Mouse (Mus musculus) left cerebral cortex, adult 11 months (tissue): ENCODE measurements at regions not wholly inside any gene's neighbourhood (a gene's known extent, or its start where the extent isn't known, plus 50 kb on each side); places are given as distances from the start of the nearest gene placed in this dataset.

Experiments used
- DNase-seq: peaks from one replicate; pipeline ENCODE4 v3.0.0; 2022; ENCODE audit warnings: low spot score

GRCm38 (mm10) chr16:93066821-93067220, 240.9 kb upstream of the Runx1 start:
- DNase-seq, result no peak

DNA sequence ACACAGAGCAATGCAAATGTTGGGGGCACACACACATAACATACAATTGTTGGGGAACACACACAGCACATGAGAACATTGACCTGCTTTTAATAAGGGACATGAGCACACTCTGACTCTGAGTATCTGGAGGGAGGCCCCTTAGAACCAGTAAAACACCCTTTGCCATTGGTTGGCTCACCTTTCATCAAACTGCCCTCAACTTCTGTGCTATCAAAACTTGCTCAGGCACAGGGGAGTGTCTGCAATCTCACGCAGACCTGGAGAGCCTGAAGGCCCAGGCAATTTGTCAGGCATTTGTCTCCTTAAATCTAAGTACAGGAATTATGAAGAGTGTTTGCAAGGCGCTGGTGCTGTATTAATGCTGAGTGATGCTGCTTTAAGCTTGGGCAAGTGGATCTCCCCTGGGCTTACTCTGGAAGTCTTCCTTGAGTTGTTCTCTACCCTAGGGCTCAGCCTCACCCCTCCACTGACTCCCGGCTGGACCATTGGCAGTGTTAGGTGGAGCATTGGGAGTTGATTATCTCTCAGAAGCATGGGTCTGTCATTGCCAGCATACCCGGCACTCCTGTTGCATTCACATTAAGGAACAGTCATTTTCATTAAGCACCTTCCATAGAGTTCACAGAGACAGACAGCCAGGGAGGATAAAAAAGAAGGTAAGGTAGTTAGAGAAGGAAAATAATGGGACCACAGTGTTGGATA, 235.7 kb upstream of the Runx1 start:
- DNase-seq, result no peak

GRCm38 (mm10) chr16:93056295-93056694, 230.3 kb upstream of the Runx1 start:
- DNase-seq, result no peak

- DNase-seq, result no peak
These were observed 229.6 kb upstream of the Runx1 start for GRCm38 (mm10) chr16:93055545-93055944.

DNA sequence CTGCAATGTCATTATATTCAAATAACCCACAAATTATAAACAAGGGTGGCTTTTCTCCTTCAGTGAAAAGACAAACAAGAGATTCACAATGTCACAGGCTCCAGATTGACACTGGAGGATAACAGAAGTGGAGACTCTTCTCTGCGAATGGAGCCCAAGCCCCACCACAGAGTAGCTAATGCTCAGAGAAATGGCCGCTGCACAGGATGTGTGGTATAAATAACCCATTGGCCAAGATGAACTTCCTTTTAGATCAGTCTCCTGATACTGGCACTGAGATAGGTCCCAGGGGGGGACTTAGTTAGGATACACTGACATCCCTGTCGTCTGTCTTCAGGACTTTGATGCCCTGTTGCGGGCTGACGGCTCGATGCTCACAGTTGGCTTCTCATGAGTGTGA, 225.3 kb upstream of the Runx1 start:
- no peak for DNase-seq

DNA sequence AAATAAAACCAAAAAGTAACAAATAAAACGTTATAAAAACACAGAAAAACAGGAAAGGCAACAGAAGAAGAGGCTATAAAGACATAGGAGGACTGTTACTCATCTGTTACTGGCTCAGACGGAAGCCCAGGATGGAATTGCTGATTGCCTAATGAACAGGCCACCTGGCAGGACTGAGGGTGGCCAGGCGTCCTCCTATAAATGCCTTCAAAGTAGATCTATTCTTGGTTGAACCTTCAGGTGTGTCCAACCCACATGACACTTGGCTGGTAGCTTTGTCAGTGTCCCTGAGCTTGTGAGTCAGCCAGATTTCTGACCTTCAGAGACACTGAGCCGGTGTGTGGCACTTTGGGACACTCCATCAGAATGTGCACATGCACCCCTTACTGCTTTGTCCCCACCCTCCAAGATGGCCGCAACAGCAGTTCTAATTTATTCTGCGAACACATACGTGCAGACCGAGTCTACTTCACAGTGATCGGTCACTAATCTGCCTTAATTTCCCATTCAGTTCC, 222.5 kb upstream of the Runx1 start:
- no peak for DNase-seq

DNA sequence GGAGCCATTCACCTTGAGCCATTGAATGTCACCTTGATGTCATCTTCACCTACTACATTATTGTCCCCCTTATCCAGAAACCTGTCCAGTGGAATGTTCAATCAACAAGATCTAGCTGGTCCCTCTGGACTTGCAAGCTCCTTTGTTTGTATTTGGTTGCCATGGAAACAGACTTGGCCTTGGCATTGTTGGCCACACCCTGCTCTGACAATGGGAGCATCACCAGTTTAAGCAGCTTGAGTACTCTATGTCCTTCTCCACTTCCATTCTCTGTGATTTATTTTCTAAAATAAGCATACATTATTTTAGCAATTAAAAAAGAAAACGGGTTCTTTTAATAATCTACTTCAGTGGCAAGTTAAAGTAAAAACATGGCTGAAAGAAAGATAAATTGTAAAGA, 221.6 kb upstream of the Runx1 start:
- DNase-seq, result no peak

DNA sequence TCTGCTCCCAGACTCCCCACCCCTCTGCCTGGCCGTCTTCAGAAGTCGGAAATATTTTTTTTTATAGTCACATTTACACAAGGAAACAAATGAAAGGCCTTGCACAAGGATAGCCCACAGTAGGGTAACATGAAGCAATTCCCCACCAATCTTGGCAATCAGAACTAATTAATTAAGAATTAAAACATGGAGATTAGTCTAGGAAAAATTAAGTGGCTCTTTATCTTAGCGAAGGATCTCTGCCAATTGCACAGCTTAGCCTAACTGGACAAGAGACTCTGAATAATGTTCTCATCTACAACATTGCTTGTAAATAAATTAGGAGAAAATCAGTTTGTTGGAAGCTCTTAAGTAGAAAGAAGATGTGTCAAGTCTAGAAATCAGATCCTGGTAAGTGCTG, 220.3 kb upstream of the Runx1 start:
- DNase-seq, result no peak

DNA sequence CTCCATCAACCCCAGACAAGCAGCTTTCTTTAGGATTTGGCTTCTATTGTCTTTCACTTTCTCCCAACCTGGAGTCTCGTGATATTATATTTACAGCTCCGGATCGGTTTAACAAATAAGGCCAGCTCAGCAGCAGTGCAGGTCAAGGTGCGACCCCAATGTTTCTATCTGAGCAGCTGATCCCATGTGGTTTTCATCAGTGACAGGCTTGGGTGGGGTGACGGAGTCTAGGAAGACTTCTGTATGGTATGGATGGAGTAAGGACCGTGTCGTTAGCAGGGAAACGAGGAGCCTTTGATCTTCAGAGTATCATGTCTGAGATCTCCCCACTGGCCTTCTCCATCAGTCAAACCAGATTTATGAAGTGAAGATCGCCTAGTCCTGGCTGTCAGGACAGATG, 217.4 kb upstream of the Runx1 start:
- no peak for DNase-seq

GRCm38 (mm10) chr16:93042941-93043340, 217.0 kb upstream of the Runx1 start:
- no peak for DNase-seq

DNA sequence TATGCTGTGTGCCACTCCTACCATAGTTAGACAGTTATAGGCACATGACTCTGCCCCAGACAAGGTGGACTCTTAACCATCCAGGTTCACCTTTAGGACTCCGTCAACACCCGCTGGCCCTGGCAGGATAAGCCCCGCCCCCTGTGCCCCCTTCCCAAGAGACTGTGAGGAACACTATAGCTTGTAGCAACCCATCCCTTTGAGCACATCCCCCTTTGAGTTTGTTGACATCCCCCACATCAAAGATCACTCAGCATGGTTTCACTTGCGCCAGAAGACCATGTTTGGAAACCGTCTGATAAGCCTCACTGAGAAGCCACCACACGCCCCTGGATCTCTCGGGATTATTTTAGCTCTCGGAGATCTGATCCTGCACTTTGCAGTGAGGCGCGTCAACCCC, 216.5 kb upstream of the Runx1 start:
- no peak for DNase-seq

DNA sequence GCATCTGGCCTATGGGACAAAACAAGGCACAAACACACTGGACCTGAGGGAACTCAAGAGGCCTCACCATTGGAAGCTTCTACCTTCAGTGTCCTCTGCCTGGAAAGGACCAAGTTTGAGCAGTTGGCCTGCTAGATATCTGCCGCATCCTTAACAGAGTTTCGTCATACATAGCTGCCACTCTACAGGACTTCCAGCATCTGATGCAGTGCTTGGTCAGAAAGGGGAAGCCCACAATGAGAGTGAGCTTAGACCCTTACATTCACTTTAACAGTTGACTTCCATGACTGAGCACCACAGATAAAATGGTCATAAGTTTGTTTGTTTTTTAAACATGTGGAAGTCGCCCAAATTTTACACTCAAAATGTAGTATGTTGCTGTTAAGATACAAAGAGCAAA, 215.9 kb upstream of the Runx1 start:
- DNase-seq, result no peak

- no peak for DNase-seq
These were observed 215.4 kb upstream of the Runx1 start for GRCm38 (mm10) chr16:93041399-93041798.

DNA sequence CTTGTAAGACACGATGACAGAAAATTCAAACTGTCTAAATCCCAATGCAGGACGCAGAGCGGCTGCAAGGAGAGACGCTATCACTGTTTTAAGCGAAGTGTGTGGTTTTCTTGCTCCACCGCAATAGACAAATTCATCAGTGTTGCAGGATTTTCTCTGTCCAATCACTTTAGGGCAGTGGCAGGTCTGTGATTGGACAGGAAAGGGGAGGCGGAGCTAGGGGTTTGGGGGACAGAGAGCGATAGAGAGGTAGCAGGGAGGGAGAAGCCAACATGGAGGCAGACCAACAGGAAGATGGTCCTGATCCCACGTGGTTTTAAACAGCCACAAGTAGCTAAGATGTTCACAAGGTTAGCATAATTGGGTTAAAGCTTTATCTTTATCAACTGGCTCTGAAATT, 209.7 kb upstream of the Runx1 start:
- DNase-seq, result no peak

GRCm38 (mm10) chr16:93033943-93034342, 208.0 kb upstream of the Runx1 start:
- no peak for DNase-seq

- DNase-seq, result no peak
These were observed 205.7 kb upstream of the Runx1 start for GRCm38 (mm10) chr16:93031624-93032023.

DNA sequence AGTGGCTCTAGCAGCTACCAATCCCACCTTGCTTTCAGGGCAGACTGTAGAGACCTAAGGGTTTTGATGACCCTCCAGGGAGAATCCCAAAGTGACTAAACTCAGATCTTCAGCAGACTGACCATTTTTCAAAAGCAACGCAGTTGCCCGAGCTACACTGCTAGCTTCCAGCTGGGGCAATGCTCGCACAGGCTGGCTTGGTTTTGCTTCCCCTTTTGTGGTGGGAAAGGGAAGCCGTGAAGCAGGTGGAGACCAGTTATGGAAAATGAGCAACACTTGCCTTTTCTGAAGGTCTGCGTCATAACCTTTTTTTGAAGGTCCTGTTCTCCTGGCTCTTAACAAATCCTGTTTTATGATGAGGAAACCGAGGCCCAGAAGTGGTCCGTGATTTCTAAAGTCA, 202.7 kb upstream of the Runx1 start:
- DNase-seq, result no peak

DNA sequence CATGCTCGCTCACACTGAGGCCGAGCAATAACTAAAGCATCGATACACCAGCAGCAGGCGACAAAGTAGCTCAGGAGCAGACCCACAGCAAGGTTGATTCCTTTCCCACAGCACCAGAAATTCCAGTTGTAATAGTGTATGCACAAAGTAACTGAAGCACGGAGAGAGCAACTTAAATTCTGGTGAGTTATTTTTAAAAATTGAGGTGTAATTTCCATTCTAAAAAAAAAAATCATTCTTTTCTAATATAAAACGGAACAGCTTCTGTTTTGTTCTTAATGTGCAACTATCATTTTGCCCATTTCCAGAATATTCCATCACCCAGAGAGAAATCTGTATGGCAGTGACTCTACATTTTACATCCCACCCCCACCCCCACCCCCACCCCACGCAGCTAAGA, 202.1 kb upstream of the Runx1 start:
- no peak for DNase-seq

DNA sequence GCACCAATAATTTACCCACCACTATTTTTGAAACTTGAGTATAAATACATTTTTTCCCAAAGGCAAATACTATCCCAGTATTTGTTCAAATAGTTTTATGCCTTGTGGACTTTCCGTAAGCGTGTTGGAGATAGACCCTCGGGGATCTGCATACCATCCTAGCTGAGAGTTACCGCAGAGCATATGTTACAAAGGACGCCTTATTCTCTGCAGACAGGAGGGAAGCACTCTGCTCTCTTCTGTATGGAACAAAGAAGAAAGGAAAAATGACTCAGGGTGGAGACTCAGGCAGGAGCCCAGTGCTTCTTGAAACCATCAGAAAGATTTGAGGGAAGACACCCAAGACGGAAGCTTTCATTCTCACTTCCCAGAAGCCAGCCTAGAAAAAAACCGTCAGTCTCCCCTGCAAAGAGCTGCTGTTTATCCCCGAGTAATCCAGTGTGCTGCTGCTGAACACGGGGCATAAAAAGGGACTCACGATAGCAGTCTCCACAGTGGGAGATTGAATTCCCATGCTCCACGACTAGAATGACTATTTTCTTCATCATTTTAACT, 200.2 kb upstream of the Runx1 start:
- no peak for DNase-seq

DNA sequence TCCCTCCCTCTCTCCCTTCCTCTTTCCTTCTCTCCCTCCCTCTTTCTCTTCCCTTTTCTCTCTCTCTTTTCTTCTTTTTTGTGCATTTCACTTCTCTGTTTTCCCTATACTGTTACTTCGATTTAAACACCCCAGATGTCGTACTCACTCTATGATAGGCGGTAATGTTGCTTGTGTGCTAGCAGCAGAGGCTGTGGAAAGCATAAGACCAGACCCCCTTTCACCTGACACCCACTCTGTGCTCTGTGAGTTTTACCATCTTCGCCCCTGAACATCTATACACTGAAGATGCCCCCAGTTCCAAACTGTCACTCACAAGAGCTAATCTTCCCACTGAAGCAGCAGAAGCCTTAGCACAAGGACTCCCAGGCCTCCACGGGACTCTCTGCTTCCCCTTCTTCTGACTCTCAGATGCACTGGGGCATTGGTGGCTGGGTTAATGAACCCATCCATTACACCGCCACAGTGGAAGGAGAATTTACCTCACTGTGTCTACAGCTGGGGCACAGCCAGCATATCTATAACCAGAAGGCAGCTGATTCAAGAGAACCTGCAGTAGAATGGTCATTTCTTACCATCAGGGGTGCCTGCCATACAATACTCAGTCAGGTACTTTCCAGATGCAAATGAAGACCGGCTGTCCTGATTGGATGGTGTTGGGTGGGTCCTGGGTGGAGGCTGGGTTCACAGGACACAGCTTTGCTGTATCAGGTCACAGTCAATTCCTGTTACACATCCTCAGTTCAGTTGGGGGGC, 194.0 kb upstream of the Runx1 start:
- no peak for DNase-seq

- no peak for DNase-seq
These were observed 192.8 kb upstream of the Runx1 start for GRCm38 (mm10) chr16:93018766-93019165.

- DNase-seq, result no peak
These were observed 191.1 kb upstream of the Runx1 start for GRCm38 (mm10) chr16:93017025-93017424.

DNA sequence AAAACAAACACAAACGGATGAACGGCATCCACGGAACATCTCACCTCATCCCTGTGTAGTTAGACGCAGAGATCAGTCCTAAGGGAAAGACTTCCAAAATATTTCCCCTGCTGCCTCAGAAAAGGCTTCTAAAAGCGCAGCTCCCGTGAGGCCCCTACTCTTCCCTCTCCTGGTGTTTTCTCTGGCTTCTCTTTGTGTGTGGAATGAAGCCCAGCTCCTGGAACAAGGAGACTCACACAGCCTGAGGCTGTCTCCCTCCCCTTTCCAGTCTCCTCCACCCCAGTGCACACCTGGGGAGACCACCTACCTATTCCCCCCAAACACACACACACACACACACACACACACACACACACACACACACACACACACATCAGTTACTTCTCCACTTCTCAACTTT, 189.7 kb upstream of the Runx1 start:
- no peak for DNase-seq
